Mouse (Mus musculus) liver, embryonic 11.5 days (tissue): ENCODE measurements around the gene Far1. TPM values are rescaled to one million over a fixed set of nuclear protein-coding genes. Genes with fewer than 3 reads are reported as not detected.

Experiments used
- ATAC-seq: fragments of 200-750 bp; cut with Nextera tagmentation; replicated peaks from 2 replicates; pipeline ENCODE4 v1.8.0; 2017; ENCODE audit warnings: moderate number of reproducible peaks, mild to moderate bottlenecking, moderate TSS enrichment, moderate library complexity; ENCODE audit not compliant: low FRiP score
- DNase-seq: peaks from one replicate; pipeline ENCODE4 v3.0.0-alpha.2; 2017; ENCODE audit warnings: low spot score
- H3K27ac ChIP-seq: fragments of 300-500 bp; sonication (generic); 2 replicates; pipeline ENCODE4 v1.5.1; 2014; ENCODE audit warnings: mild to moderate bottlenecking, low read depth, low read length, control low read depth
- H3K27me3 ChIP-seq: fragments of 300-500 bp; sonication (generic); replicated peaks from 2 replicates; pipeline ENCODE4 v1.6.1; 2014; ENCODE audit warnings: low read length, mixed read lengths; ENCODE audit not compliant: control insufficient read depth, insufficient read depth
- H3K36me3 ChIP-seq: fragments of 300-500 bp; sonication (generic); 2 replicates; pipeline ENCODE4 v1.6.1; 2014; ENCODE audit warnings: mild to moderate bottlenecking, low read length, moderate library complexity, mixed read lengths; ENCODE audit not compliant: control insufficient read depth, insufficient read depth
- H3K4me1 ChIP-seq: fragments of 300-500 bp; sonication (generic); replicated peaks from 2 replicates; pipeline ENCODE4 v1.6.1; 2014; ENCODE audit warnings: low read length, mixed read lengths; ENCODE audit not compliant: control insufficient read depth, insufficient read depth
- H3K4me2 ChIP-seq: fragments of 300-500 bp; sonication (generic); 2 replicates; pipeline ENCODE4 v1.6.1; 2014; ENCODE audit warnings: mild to moderate bottlenecking, control low read depth, moderate library complexity
- H3K4me3 ChIP-seq: fragments of 300-500 bp; sonication (generic); 2 replicates; pipeline ENCODE4 v1.5.1; 2014; ENCODE audit warnings: low read depth, low read length, control low read depth
- H3K9ac ChIP-seq: fragments of 300-500 bp; sonication (generic); 2 replicates; pipeline ENCODE4 v1.6.1; 2014; ENCODE audit warnings: low read depth, low read length, control low read depth
- H3K9me3 ChIP-seq: fragments of 300-500 bp; sonication (generic); 2 replicates; pipeline ENCODE4 v1.6.1; 2016; ENCODE audit warnings: low read length, inconsistent platforms, mixed read lengths; ENCODE audit not compliant: control insufficient read depth
- WGBS: fragments of 180-500 bp; shearing (Covaris S2); extraction: QIAGEN DNeasy Blood & Tissue Kit; methylation state at CpG from one replicate; pipeline ENCODE4 v1.1.7; 2014; 5-methylcytosine and 5-hydroxymethylcytosine counted together
- polyA plus RNA-seq: library from polyadenylated mRNA; unstranded; fragments of >200 nt; fragmentation: Nextera tagmentation; extraction: Ambion mirVana; gene quantifications from 2 replicates; pipeline ENCODE4 v1.2.1, GENCODE M21; 2014

The Far1 gene
- polyA plus RNA-seq, 1 experiment from 2014 or later = 45.2 TPM

GRCm38 (mm10) chr7:113612628-113613027, 99.0 kb downstream of the Far1 start:
- no peaks in the 10 kb centered on the region for H3K9me3 ChIP-seq
- ATAC-seq = no peak
- H3K27me3 ChIP-seq = no peaks in the 10 kb centered on the region
- 59% methylated on average over 4 of the region's 4 CpGs for WGBS
- H3K9ac ChIP-seq = no peak overlapping the region
- no peak overlapping the region for H3K4me3 ChIP-seq
- H3K4me1 ChIP-seq = no peaks in the 10 kb centered on the region
- H3K36me3 ChIP-seq = no peaks in the 10 kb centered on the region
- DNase-seq = no peak
- no peak overlapping the region for H3K27ac ChIP-seq
- H3K4me2 ChIP-seq = no peak overlapping the region

DNA sequence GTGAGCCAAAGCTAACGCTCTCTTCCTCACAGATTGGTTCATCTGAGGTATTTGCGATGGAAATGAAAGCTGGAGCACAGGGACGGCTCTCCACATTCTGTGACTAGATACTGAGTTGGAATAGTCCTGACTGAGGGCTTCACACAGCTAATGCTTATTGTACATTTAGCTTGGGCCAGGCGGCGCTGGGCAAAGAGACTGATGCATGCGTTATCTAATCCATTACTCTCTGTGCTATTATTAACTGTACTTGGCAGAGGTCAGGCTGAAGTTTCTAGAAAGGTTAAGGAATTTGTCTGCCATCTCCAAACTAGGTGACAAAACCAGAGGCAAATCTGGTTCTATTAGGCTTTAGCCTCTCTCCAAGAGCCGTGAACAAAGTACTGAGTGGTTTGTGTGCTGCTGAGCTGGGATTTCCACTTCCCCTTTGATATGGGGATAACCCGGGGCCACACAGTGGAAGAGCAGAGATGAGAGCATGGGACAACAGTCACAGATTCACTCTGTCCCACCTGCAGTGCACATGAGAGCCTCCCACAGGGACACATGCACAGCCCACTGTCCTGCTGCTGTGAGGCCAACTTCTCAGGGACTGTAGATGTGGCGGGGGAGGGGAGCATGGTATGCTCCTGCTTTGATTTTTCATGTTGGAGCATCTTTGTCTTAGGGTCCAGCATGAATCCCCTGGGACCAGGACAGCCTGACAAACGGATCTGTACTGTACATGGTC, 100.7 kb downstream of the Far1 start:
- DNase-seq = no peak
- no peak for ATAC-seq
- WGBS = 70% methylated on average over 10 of the region's 10 CpGs

GRCm38 (mm10) chr7:113619166-113619565, 105.5 kb downstream of the Far1 start:
- H3K4me3 ChIP-seq = no peak overlapping the region
- no peak overlapping the region for H3K27ac ChIP-seq
- H3K9ac ChIP-seq = no peak overlapping the region
- no peaks in the 10 kb centered on the region for H3K9me3 ChIP-seq
- no peaks in the 10 kb centered on the region for H3K27me3 ChIP-seq
- H3K4me1 ChIP-seq = no peaks in the 10 kb centered on the region
- no peak for ATAC-seq
- no peak for DNase-seq
- H3K36me3 ChIP-seq = no peaks in the 10 kb centered on the region
- no peak overlapping the region for H3K4me2 ChIP-seq
- 79% methylated on average over 2 of the region's 2 CpGs for WGBS

More for the DNA sequence above, 100.7 kb downstream of the Far1 start:
- H3K9ac ChIP-seq = no peak overlapping the region
- no peaks in the 10 kb centered on the region for H3K27me3 ChIP-seq
- H3K36me3 ChIP-seq = no peaks in the 10 kb centered on the region
- no peak overlapping the region for H3K4me2 ChIP-seq
- no peaks in the 10 kb centered on the region for H3K4me1 ChIP-seq
- no peaks in the 10 kb centered on the region for H3K9me3 ChIP-seq
- no peak overlapping the region for H3K27ac ChIP-seq
- no peak overlapping the region for H3K4me3 ChIP-seq

DNA sequence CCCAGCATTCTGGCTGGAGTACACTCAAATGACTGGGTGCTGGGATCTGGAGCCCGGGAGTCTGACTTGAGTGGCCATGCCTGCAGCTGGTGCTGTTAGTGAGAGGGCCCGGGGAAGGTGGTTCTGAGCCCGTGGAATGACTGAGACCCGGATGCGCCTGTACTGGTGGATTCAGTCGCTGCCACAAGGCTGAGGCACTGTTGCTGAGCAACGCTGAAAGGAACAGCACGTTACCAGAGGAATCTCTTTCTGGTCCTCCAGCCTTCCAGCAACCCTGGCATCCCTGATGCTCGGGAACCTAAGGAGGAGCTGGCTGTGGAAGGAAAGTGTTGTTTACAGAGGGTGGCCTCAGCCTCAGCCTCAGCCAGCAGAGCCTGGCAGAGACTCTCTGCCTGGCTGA, 106.1 kb downstream of the Far1 start:
- no peak overlapping the region for H3K27ac ChIP-seq
- no peak overlapping the region for H3K9ac ChIP-seq
- no peaks in the 10 kb centered on the region for H3K36me3 ChIP-seq
- no peak overlapping the region for H3K4me2 ChIP-seq
- H3K4me1 ChIP-seq = no peaks in the 10 kb centered on the region
- H3K27me3 ChIP-seq = no peaks in the 10 kb centered on the region
- DNase-seq (no peak), ATAC-seq (no peak)
- no peaks in the 10 kb centered on the region for H3K9me3 ChIP-seq
- 81% methylated on average over 9 of the region's 9 CpGs for WGBS
- no peak overlapping the region for H3K4me3 ChIP-seq

Other genes starting within 250 kb of the Far1 start
- 14.8 and 15.6 TPM in 2 replicates for gene Btbd10, start 144.4 kb upstream of the Far1 start, polyA plus RNA-seq
- gene Pth, start 125.3 kb upstream of the Far1 start, polyA plus RNA-seq = not detected in 2 replicates